Mouse (Mus musculus): ENCODE data around the gene Tbc1d23. TPM values are rescaled to one million over a fixed set of nuclear protein-coding genes. Genes with fewer than 3 reads are reported as not detected.

Tbc1d23 gene
- 10 to 100 TPM; 41.2 to 44.9 TPM for total RNA-seq (2021)
- long read RNA-seq, experiment 1, transcript Tbc1d23-203 (19 exons, 3,112 nt) = major isoform, 17 of 31 reads
- long read RNA-seq, experiment 1, partial matches to known transcripts = 1 of 31 reads
- long read RNA-seq, experiment 1, other reads (novel, unspliced or antisense) = 9 of 31 reads
- long read RNA-seq, experiment 2, transcript Tbc1d23-203 (19 exons, 3,112 nt) = major isoform, 18 of 39 reads
- long read RNA-seq, experiment 2, transcript Tbc1d23-201 (18 exons, 3,690 nt) = minor isoform, 6 of 39 reads
- long read RNA-seq, experiment 2, partial matches to known transcripts = 4 of 39 reads
- long read RNA-seq, experiment 2, other reads (novel, unspliced or antisense) = 10 of 39 reads

DNA sequence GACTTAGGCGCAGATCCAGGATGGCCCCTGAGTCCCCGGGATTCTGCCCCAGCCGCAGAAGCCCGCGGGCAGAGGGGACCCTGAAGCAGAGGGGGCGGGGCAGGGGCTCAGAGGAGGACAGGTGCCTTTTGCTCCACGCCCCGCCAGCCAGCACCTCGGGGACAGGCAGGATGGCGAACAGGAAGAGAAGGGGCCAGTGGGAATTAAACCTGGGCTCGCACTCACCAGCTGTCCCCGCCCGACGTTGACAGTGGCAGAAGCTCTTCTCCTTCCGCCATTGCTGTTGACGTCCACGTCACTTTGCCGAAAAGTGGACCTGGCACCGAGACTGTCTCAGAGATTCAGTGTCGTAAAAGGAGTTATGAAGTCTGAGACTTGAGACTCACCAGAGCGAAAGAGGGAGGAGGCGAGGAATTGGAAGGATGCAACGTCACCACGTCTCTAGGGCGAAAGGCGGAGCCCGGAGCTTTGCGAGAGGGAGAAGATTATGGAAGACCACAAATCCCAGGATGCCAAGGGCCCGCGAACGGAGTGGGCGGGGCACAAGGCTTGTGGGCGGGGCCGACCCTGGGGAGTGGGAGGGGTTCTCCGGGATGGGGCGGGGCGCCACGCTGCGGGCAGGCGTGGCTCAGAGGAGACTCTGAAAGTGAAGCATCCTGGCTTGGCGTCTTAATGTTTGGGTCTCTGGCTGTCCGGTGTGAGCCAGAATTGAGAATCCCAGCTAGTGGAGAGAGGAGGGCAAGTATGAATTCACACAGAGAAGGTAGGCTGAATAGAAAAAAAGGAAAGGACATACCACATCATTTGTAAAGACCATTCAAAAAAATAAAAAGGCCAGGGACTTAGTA, at the start of gene Tbc1d23:
TSS of gene Tbc1d23 (minus strand) at position 416 of the 848 bp plus-strand sequence.
- TF ChIP-seq CTCF (conservative IDR thresholded peaks at IDR 0.05) = no peak
- Histone ChIP-seq H3K4me3 (peak within 1 kb of the TSS; percentile 87), H3K27ac (peak within 1 kb of the TSS; percentile 78)
- peak; percentile 97 to 99 for DNase-seq (ENCODE audit: low spot score in 2 of 2)

- H3K27ac ChIP-seq = no peak overlapping the region
- no peak for DNase-seq (ENCODE audit: low spot score in 2 of 2)
- H3K4me3 ChIP-seq = no peak overlapping the region; the same call in 1 of the 2 replicates
- TF ChIP-seq CTCF (conservative IDR thresholded peaks at IDR 0.05) = no peak
Measured at GRCm38 (mm10) chr16:57280221-57281217, 49.2 kb upstream of the Tbc1d23 start.

DNA sequence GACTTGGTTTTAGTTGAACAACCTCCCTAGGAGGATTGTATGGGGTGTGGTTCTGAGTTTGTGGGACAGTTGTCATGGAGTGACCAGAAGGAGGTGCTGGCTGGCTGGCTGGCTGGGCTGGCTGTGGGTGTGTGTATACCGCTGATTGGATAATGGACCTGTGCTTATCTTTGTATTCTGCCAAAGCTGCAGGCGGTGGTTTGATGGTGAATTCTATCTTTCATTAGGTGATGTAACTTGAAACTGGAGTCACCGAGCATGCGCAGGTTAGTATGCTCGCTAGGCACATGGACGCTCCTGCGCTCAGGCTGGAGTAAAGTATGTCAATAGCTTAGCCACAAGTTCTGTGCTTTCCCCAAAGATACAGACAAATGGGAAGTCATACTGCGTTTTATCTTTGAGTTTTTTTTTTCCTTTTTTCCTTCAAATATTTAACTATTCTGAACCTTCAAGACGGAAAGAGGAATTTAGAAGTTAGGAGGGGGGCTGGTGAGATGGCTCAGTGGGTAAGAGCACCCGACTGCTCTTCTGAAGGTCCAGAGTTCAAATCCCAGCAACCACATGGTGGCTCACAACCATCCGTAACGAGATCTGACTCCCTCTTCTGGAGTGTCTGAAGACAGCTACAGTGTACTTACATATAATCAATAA, 47.8 kb upstream of the Tbc1d23 start:
- no peak overlapping the region for H3K4me3 ChIP-seq
- DNase-seq (ENCODE audit: low spot score in 2 of 2) = no peak
- H3K27ac ChIP-seq = no peak overlapping the region
- TF ChIP-seq CTCF (conservative IDR thresholded peaks at IDR 0.05) = no peak

DNA sequence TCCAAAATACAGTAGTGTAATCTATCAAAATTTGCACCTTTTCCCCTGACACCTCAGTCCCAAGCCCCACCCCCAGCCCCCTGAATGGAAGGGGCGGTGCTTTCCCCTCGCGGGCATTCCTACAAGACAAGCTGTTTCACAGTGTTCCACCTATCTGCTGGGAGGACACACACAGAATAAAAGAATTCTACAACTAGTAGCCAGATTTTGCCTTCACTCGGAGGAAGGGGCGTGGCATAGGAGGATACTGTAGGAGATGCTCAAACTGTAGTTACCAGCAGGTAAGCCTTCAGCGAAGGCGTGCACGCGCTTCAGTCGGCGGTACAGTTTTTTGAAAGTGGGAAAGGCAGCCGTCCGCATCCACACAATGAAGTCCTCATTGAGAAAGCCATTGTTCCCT, 38.4 kb upstream of the Tbc1d23 start:
- no peak for TF ChIP-seq CTCF (conservative IDR thresholded peaks at IDR 0.05)
- no peak for DNase-seq (ENCODE audit: low spot score in 2 of 2)
- Histone ChIP-seq H3K4me3 (no peak overlapping the region), H3K27ac (no peak overlapping the region)

DNA sequence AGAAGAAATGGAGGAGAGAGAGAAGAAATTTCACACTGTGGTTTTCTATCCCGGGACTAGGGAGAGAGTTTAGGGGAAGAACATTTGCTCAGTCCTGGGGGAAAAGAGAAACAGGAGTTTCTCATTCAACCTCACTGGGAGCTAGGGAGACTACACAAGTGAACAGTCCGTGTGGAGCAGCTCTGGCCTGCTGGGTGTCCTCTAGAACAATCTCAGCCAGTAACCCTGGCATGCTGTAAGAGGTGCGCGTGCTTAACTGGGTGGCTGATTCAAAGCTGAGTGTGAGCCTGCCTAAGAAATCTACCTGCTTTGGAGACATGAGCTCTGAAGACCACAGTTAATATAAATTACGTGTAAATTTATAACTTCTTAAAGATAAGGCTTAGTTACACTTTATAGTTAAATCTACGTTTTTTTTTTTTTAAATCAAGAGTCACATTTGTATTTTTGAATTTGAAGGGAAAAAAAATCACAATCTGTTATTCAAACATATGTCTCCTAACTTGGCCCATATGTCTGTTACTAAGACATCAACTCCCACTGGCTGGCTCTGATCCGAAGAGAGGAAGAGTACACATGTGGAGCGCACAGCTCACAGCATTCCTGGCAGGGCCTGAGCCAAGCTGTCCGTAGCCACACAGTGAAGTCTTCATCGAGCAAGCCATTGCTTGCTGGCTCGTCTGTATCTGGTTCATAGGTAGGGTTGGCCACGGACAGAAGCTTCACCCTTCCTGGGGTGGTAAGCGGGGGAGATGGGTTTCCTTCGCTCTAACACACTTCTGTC, 36.9 kb upstream of the Tbc1d23 start:
- DNase-seq (ENCODE audit: low spot score in 2 of 2) = peak; percentile 67 to 70
- no peak overlapping the region for H3K4me3 ChIP-seq
- no peak for TF ChIP-seq CTCF (conservative IDR thresholded peaks at IDR 0.05)
- 0 out of 2 replicates have a peak overlapping the region, but pooled peaks have one; percentile 32 for H3K27ac ChIP-seq

GRCm38 (mm10) chr16:57267068-57267467, 35.8 kb upstream of the Tbc1d23 start:
- H3K4me3 ChIP-seq = no peak overlapping the region
- no peak overlapping the region for H3K27ac ChIP-seq
- no peak for TF ChIP-seq CTCF (conservative IDR thresholded peaks at IDR 0.05)
- no peak for DNase-seq (ENCODE audit: low spot score in 2 of 2)

GRCm38 (mm10) chr16:57260152-57260551, 28.8 kb upstream of the Tbc1d23 start:
- no peak for TF ChIP-seq CTCF (conservative IDR thresholded peaks at IDR 0.05)
- no peak overlapping the region for H3K27ac ChIP-seq
- DNase-seq (ENCODE audit: low spot score in 2 of 2) = no peak
- no peak overlapping the region for H3K4me3 ChIP-seq

- Histone ChIP-seq H3K4me3 (no peak overlapping the region), H3K27ac (no peak overlapping the region)
- TF ChIP-seq CTCF (conservative IDR thresholded peaks at IDR 0.05) = no peak
- no peak for DNase-seq (ENCODE audit: low spot score in 2 of 2)
Measured at GRCm38 (mm10) chr16:57259356-57260083, 28.2 kb upstream of the Tbc1d23 start.

DNA sequence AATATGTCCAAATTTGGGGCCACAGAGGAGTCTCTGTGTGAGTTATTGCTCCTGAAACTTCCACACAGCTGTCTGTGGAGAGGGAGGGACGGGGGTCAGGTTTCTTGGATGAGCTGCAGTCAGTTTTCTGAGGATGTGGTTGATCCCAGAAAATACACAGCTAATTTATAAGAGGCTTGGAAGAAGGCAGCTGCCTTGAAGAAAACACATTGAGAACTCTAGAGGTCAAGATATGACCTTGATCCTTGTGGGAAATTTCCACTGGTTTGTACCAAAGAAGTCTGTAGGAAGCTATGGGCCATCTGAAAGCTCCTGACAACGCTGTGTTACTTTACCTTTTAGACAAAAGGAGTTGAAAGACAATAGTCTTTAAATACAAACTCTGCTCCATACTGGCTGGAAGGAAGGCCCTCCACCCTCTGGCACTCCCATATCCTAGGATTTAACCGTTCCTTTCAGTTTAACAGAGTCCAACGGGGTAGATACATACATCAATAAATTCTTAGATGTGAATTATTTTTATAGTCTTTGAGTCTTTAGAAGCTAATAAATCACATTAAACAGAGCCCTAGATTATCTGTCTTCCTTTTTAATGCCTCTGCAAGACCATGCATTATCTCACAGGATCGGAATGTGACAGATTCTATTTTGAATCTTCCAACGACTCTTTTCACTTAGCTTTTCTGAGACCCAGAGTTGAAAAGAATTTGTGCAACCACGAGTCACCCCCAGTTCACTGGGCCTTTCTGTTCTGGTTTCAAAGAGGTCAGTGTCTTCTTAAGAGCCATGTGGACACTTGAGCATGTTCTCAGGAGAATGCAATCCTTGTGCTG, 20.5 kb upstream of the Tbc1d23 start:
- Histone ChIP-seq H3K27ac (peak overlapping the region; percentile 43; the same call in 1 of the 2 replicates), H3K4me3 (no peak overlapping the region)
- TF ChIP-seq CTCF (conservative IDR thresholded peaks at IDR 0.05) = no peak
- no peak for DNase-seq (ENCODE audit: low spot score in 2 of 2)

- Histone ChIP-seq H3K4me3 (no peak overlapping the region), H3K27ac (no peak overlapping the region)
- DNase-seq (ENCODE audit: low spot score in 2 of 2) = no peak
- no peak for TF ChIP-seq CTCF (conservative IDR thresholded peaks at IDR 0.05)
Measured at GRCm38 (mm10) chr16:57250991-57251390, 19.7 kb upstream of the Tbc1d23 start.

All from layer of hippocampus, adult 2 months (tissue).